Mouse (Mus musculus): ENCODE data around the gene Crtc3. TPM values are rescaled to one million over a fixed set of nuclear protein-coding genes. Genes with fewer than 3 reads are reported as not detected.

The Crtc3 gene
- total and polyA plus RNA-seq, 3 experiments = 13.6 to 71.9 (median 34.4) TPM

DNA sequence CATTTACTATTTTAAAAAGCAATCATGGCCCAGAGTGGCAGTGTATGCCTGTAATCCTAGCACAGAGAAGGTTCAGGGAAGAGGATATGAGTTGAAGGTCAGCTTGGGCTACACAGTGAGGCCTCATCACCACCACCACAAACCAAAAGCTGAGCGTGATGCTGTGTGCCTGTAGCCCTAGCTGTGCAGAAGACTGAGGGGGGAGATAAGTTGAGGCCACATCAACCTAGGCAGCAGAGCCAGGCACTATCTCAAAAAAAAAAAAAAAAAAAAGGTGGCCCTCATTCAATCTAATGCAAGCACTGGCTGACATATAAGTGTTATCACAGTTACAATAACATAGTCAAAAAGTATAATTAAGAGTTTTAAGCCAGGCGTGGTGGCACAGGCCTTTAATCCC, 30.4 kb upstream of the Crtc3 start:
- H3K4me1 ChIP-seq (ENCODE audit: insufficient read depth, low read depth, low read length) = peaks cover 7% of the 10 kb centered on the region
- no peak for TF ChIP-seq GATA1 (IDR thresholded peaks at IDR 0.05; ENCODE audit: borderline replicate concordance, low read length)
- no peak for TF ChIP-seq CTCF (IDR thresholded peaks at IDR 0.05; ENCODE audit: low read depth, low read length)
- no peak for TF ChIP-seq TAL1 (conservative IDR thresholded peaks at IDR 0.05; ENCODE audit: low read depth, low read length)
- TF ChIP-seq GATA2 (IDR thresholded peaks at IDR 0.05; ENCODE audit: borderline replicate concordance, low read depth, low read length) = no peak
- no peak for TF ChIP-seq POLR2AphosphoS5 (IDR thresholded peaks at IDR 0.05; ENCODE audit: insufficient replicate concordance, low read depth, low read length)
- no peak for ATAC-seq (ENCODE audit: extremely low read depth, insufficient number of reproducible peaks, low FRiP score, poor library complexity, severe bottlenecking)

DNA sequence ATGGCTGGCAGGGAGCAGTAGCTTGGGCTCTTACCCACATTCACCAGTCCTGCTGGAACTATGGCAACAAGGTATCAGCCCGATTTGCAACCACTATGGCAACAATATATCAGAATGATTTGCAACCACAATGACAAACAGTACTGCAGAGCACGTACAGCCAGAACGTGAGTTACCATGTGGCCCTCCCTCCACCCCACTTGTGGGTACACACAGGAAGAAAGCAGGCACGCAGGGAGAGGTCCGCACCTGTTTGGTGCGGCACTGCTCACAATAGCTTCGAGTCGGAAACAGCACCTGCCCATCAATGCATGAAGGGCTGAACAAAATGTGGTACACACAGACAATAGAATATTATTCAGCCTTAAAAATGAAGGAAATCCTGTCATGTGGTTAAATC, 29.8 kb upstream of the Crtc3 start:
- H3K36me3 ChIP-seq (replicated peaks) = peaks cover 96% of the 10 kb centered on the region
- ATAC-seq (ENCODE audit: extremely low read depth, insufficient number of reproducible peaks, low FRiP score, poor library complexity, severe bottlenecking) = no peak
- peaks cover 7% of the 10 kb centered on the region for H3K4me1 ChIP-seq (ENCODE audit: insufficient read depth, low read depth, low read length)
- no peak for DNase-seq (ENCODE audit: low spot score)
- TF ChIP-seq POLR2AphosphoS5 (IDR thresholded peaks at IDR 0.05; ENCODE audit: insufficient replicate concordance, low read depth, low read length) (no peak), GATA1 (IDR thresholded peaks at IDR 0.05; ENCODE audit: borderline replicate concordance, low read length) (no peak), TAL1 (conservative IDR thresholded peaks at IDR 0.05; ENCODE audit: low read depth, low read length) (no peak), GATA2 (IDR thresholded peaks at IDR 0.05; ENCODE audit: borderline replicate concordance, low read depth, low read length) (no peak), CTCF (IDR thresholded peaks at IDR 0.05; ENCODE audit: low read depth, low read length) (no peak)
- H3K27me3 ChIP-seq (ENCODE audit: insufficient read depth, low read length) = no peaks in the 10 kb centered on the region
- no peaks in the 10 kb centered on the region for H3K9me3 ChIP-seq (replicated peaks)
- no peak overlapping the region for H3K4me3 ChIP-seq (ENCODE audit: low read depth, low read length)

More for the DNA sequence above, 30.4 kb upstream of the Crtc3 start:
- Histone ChIP-seq H3K4me3 (ENCODE audit: low read depth, low read length) (no peak overlapping the region), H3K36me3 (replicated peaks) (peaks cover 96% of the 10 kb centered on the region), H3K9me3 (replicated peaks) (no peaks in the 10 kb centered on the region), H3K27me3 (ENCODE audit: insufficient read depth, low read length) (no peaks in the 10 kb centered on the region)
- DNase-seq (ENCODE audit: low spot score) = no peak

DNA sequence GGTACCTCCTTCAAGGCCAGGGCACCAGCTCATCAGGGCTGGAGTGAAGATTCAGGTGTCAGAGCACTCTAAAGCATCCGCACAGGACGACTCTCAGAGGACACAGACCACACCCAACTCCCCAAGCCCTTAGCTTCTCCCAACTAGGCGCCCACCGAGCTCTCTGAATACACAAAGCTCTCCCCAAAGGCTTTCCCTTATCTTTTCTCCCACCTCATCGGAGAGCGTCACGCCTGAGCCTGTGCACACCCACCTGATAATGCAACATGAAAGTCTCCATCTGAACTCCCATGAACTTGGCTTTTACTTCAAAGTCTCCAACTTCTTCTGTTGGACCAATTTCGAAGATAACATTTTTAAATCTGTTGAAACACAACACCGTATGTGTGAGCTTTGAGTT, 28.1 kb upstream of the Crtc3 start:
- Histone ChIP-seq H3K4me1 (ENCODE audit: insufficient read depth, low read depth, low read length) (peaks cover 7% of the 10 kb centered on the region), H3K4me3 (ENCODE audit: low read depth, low read length) (no peak overlapping the region), H3K36me3 (replicated peaks) (peaks cover 95% of the 10 kb centered on the region), H3K27me3 (ENCODE audit: insufficient read depth, low read length) (no peaks in the 10 kb centered on the region), H3K9me3 (replicated peaks) (no peaks in the 10 kb centered on the region)
- DNase-seq (ENCODE audit: low spot score) = no peak
- TF ChIP-seq POLR2AphosphoS5 (IDR thresholded peaks at IDR 0.05; ENCODE audit: insufficient replicate concordance, low read depth, low read length) (no peak), CTCF (IDR thresholded peaks at IDR 0.05; ENCODE audit: low read depth, low read length) (no peak), TAL1 (conservative IDR thresholded peaks at IDR 0.05; ENCODE audit: low read depth, low read length) (no peak), GATA1 (IDR thresholded peaks at IDR 0.05; ENCODE audit: borderline replicate concordance, low read length) (no peak)
- ATAC-seq (ENCODE audit: extremely low read depth, insufficient number of reproducible peaks, low FRiP score, poor library complexity, severe bottlenecking) = no peak

DNA sequence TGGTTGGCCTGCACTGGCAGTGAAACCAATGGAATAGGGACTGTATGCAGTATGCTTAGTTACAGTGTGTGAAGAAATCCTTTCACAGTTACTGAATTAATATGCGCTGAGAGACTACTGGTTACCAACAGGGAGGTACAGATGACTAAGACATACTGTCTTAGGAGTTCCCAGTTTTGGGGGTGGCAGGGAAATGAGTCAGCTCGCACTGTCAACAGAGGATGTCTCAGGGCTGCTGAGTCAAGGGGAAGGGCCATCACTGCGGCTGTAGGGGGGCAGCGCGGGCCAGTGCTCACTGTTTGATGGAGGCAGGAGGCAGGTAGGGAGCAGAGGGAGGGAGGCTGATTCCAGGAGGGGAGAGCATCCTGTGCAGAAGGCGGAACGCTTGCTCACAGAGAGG, 26.6 kb upstream of the Crtc3 start:
- Histone ChIP-seq H3K4me1 (ENCODE audit: insufficient read depth, low read depth, low read length) (peaks cover 7% of the 10 kb centered on the region), H3K27me3 (ENCODE audit: insufficient read depth, low read length) (no peaks in the 10 kb centered on the region), H3K9me3 (replicated peaks) (no peaks in the 10 kb centered on the region), H3K4me3 (ENCODE audit: low read depth, low read length) (no peak overlapping the region), H3K36me3 (replicated peaks) (peaks cover 91% of the 10 kb centered on the region)
- TF ChIP-seq TAL1 (conservative IDR thresholded peaks at IDR 0.05; ENCODE audit: low read depth, low read length) (no peak), GATA2 (IDR thresholded peaks at IDR 0.05; ENCODE audit: borderline replicate concordance, low read depth, low read length) (no peak), GATA1 (IDR thresholded peaks at IDR 0.05; ENCODE audit: borderline replicate concordance, low read length) (no peak), POLR2AphosphoS5 (IDR thresholded peaks at IDR 0.05; ENCODE audit: insufficient replicate concordance, low read depth, low read length) (no peak), CTCF (IDR thresholded peaks at IDR 0.05; ENCODE audit: low read depth, low read length) (no peak)
- ATAC-seq (ENCODE audit: extremely low read depth, insufficient number of reproducible peaks, low FRiP score, poor library complexity, severe bottlenecking) = peak; percentile 60; the same call in 1 of the 2 replicates
- DNase-seq (ENCODE audit: low spot score) = peak; percentile 6

DNA sequence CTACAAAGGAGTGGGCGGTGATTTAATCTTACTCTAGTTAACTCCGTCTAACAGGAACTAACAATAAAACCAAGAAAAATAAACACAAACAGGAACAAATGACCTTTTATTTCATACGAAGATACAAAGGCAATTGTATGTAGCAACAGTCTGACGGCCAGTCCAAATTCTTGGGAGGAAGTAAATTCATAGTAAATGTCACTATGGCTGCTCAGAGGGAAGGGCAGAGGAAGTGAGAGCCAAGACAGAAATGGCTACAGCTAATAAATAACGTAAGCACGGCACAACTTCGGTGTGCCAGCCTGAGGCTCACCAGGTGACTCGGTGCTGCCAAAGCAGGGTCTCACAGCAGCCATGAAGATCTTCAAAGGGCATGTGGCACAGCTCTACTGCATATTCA, 22.8 kb upstream of the Crtc3 start:
- no peaks in the 10 kb centered on the region for H3K9me3 ChIP-seq (replicated peaks)
- ATAC-seq (ENCODE audit: extremely low read depth, insufficient number of reproducible peaks, low FRiP score, poor library complexity, severe bottlenecking) = no peak
- H3K27me3 ChIP-seq (ENCODE audit: insufficient read depth, low read length) = no peaks in the 10 kb centered on the region
- TF ChIP-seq GATA1 (IDR thresholded peaks at IDR 0.05; ENCODE audit: borderline replicate concordance, low read length) (no peak), POLR2AphosphoS5 (IDR thresholded peaks at IDR 0.05; ENCODE audit: insufficient replicate concordance, low read depth, low read length) (no peak), CTCF (IDR thresholded peaks at IDR 0.05; ENCODE audit: low read depth, low read length) (no peak), TAL1 (conservative IDR thresholded peaks at IDR 0.05; ENCODE audit: low read depth, low read length) (no peak), GATA2 (IDR thresholded peaks at IDR 0.05; ENCODE audit: borderline replicate concordance, low read depth, low read length) (no peak)
- DNase-seq (ENCODE audit: low spot score) = no peak
- peaks cover 7% of the 10 kb centered on the region for H3K4me1 ChIP-seq (ENCODE audit: insufficient read depth, low read depth, low read length)
- H3K36me3 ChIP-seq (replicated peaks) = peaks cover 65% of the 10 kb centered on the region
- H3K4me3 ChIP-seq (ENCODE audit: low read depth, low read length) = no peak overlapping the region

DNA sequence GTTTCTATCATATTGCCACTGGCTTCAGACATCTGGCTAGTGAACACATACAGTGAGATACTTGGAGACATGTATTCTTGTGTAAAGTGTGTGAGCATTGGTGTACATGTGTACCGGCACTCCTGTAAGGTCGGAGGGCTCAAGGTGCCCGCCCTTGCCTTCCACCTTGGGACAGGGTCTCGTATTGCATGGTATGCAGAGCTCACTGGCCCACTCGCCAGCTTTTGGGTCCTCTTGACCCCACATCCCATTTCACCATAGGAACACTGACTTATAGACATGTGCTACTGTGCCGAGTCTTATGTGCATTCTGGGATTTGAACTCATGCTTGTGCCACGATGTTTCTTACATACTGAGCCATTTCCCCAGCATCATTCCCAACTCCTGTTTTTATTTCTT, 21.7 kb upstream of the Crtc3 start:
- TF ChIP-seq GATA1 (IDR thresholded peaks at IDR 0.05; ENCODE audit: borderline replicate concordance, low read length) (no peak), GATA2 (IDR thresholded peaks at IDR 0.05; ENCODE audit: borderline replicate concordance, low read depth, low read length) (no peak), CTCF (IDR thresholded peaks at IDR 0.05; ENCODE audit: low read depth, low read length) (no peak), POLR2AphosphoS5 (IDR thresholded peaks at IDR 0.05; ENCODE audit: insufficient replicate concordance, low read depth, low read length) (no peak), TAL1 (conservative IDR thresholded peaks at IDR 0.05; ENCODE audit: low read depth, low read length) (no peak)
- Histone ChIP-seq H3K36me3 (replicated peaks) (peaks cover 54% of the 10 kb centered on the region), H3K27me3 (ENCODE audit: insufficient read depth, low read length) (no peaks in the 10 kb centered on the region), H3K4me3 (ENCODE audit: low read depth, low read length) (no peak overlapping the region), H3K4me1 (ENCODE audit: insufficient read depth, low read depth, low read length) (peaks cover 4% of the 10 kb centered on the region), H3K9me3 (replicated peaks) (no peaks in the 10 kb centered on the region)
- no peak for ATAC-seq (ENCODE audit: extremely low read depth, insufficient number of reproducible peaks, low FRiP score, poor library complexity, severe bottlenecking)
- no peak for DNase-seq (ENCODE audit: low spot score)

Data from G1E (cell line).